Mouse (Mus musculus) limb, embryonic 12.5 days (tissue): Measurements from ENCODE around the gene E2f4. TPM values are rescaled to one million over a fixed set of nuclear protein-coding genes. Genes with fewer than 3 reads are reported as not detected.

Source experiments
- ATAC-seq: fragments of 200-750 bp; cut with Nextera tagmentation; 2 replicates; pipeline ENCODE4 v1.8.0; 2017; ENCODE audit warnings: low read depth, moderate TSS enrichment; ENCODE audit not compliant: insufficient number of reproducible peaks, insufficient read depth, low FRiP score, low TSS enrichment
- H3K27ac ChIP-seq: fragments of 300-500 bp; sonication (generic); 2 replicates; pipeline ENCODE4 v1.5.1; 2016; ENCODE audit warnings: mild to moderate bottlenecking, moderate library complexity
- H3K27me3 ChIP-seq: fragments of 300-500 bp; sonication (generic); 2 replicates; pipeline ENCODE4 v1.6.1; 2016; ENCODE audit warnings: mild to moderate bottlenecking, moderate library complexity
- H3K36me3 ChIP-seq: fragments of 300-500 bp; sonication (generic); 2 replicates; pipeline ENCODE4 v1.6.1; 2016; ENCODE audit warnings: mild to moderate bottlenecking, moderate library complexity
- H3K4me1 ChIP-seq: fragments of 300-500 bp; sonication (generic); replicated peaks from 2 replicates; pipeline ENCODE4 v1.6.1; 2016
- H3K4me2 ChIP-seq: fragments of 300-500 bp; sonication (generic); 2 replicates; pipeline ENCODE4 v1.6.1; 2016; ENCODE audit warnings: mild to moderate bottlenecking, moderate library complexity
- H3K4me3 ChIP-seq: fragments of 300-500 bp; sonication (generic); replicated peaks from 2 replicates; pipeline ENCODE4 v1.5.1; 2016; ENCODE audit warnings: mild to moderate bottlenecking
- H3K9ac ChIP-seq: fragments of 300-500 bp; sonication (generic); replicated peaks from 2 replicates; pipeline ENCODE4 v1.6.1; 2016; ENCODE audit warnings: mild to moderate bottlenecking, moderate library complexity
- H3K9me3 ChIP-seq: fragments of 300-500 bp; sonication (generic); 2 replicates; pipeline ENCODE4 v1.6.1; 2016; ENCODE audit warnings: mild to moderate bottlenecking, moderate library complexity
- WGBS: fragments of 180-500 bp; shearing (Covaris S2); methylation state at CpG from one replicate; pipeline ENCODE4 v1.1.7; 2016; 5-methylcytosine and 5-hydroxymethylcytosine counted together
- polyA plus RNA-seq: library from polyadenylated mRNA; unstranded; fragments of >200 nt; fragmentation: Nextera tagmentation; extraction: Ambion mirVana; gene quantifications from 2 replicates; pipeline ENCODE4 v1.2.1, GENCODE M21; 2016

The E2f4 gene
- polyA plus RNA-seq, 1 experiment from 2014 or later: 75.6 TPM

DNA sequence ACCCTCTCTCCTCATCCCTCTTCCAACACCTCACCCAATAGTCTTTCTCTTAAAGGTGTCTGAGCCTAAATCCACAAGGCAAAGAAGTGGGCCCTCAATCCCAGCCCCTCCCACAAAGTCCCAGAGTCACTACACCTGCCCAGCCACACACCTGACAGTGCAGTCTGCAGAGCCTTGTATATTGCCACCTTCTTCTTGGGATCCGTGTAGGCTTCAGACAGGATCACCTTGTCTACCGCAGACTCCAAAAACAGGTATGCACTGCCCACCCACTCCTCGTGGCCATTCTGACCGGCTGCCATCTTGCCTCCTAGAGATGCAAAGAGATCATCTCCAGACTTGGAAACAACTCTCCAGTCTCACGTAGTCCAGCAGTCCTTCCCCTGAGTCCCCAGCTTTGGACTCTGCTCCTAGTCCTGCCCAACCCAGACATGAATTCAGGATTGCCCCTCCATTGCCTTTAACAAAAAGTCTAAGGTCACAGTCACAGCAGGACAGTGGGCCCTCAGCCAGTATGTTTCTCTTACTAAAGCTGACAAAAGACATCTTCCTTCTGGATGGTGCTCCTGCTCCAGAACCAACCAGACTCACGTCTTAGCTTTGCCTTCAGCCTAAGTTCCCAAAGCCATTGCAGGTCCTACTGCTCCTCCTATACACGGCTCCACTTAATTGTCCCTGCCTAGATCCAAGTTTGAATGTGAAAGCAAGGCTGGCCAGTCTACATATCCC is 36.9 kb upstream of the E2f4 start:
- Histone ChIP-seq H3K4me3 (no peak overlapping the region), H3K4me2 (no peak overlapping the region), H3K36me3 (no peaks in the 10 kb centered on the region), H3K9me3 (no peaks in the 10 kb centered on the region), H3K9ac (0 out of 2 replicates have a peak overlapping the region, but pooled peaks have one; percentile 4), H3K27ac (no peak overlapping the region), H3K27me3 (peaks cover 94% of the 10 kb centered on the region), H3K4me1 (peaks cover 23% of the 10 kb centered on the region)
- ATAC-seq: no peak
- WGBS: 65% methylated on average over 7 of the region's 7 CpGs

GRCm38 (mm10) chr8:105261326-105261980 is 36.0 kb upstream of the E2f4 start:
- H3K27me3 ChIP-seq: peaks cover 94% of the 10 kb centered on the region
- H3K36me3 ChIP-seq: no peaks in the 10 kb centered on the region
- H3K9me3 ChIP-seq: peaks cover 5% of the 10 kb centered on the region; the same call in 1 of the 2 replicates
- no peak overlapping the region for H3K27ac ChIP-seq
- peaks cover 21% of the 10 kb centered on the region for H3K4me1 ChIP-seq
- 85% methylated on average over 12 of the region's 12 CpGs for WGBS
- no peak overlapping the region for H3K4me2 ChIP-seq
- ATAC-seq: no peak
- no peak overlapping the region for H3K4me3 ChIP-seq
- no peak overlapping the region for H3K9ac ChIP-seq

GRCm38 (mm10) chr8:105263244-105263912 is 34.1 kb upstream of the E2f4 start:
- no peak overlapping the region for H3K27ac ChIP-seq
- peaks cover 96% of the 10 kb centered on the region for H3K27me3 ChIP-seq
- H3K9ac ChIP-seq: no peak overlapping the region
- peak overlapping the region; percentile 69 for H3K4me3 ChIP-seq
- peak overlapping the region; percentile 83; the same call in 1 of the 2 replicates for H3K4me2 ChIP-seq
- H3K9me3 ChIP-seq: peaks cover 6% of the 10 kb centered on the region; the same call in 1 of the 2 replicates
- WGBS: 42% methylated on average over 16 of the region's 16 CpGs
- ATAC-seq: no peak
- no peaks in the 10 kb centered on the region for H3K36me3 ChIP-seq
- H3K4me1 ChIP-seq: peaks cover 29% of the 10 kb centered on the region

GRCm38 (mm10) chr8:105264024-105264982 is 33.2 kb upstream of the E2f4 start, which contains the start of the genes Tradd and Fbxl8:
Tradd (minus strand) TSS chr8:105264609.
Fbxl8 (plus strand) TSS chr8:105264648.
- peak; percentile 42 for ATAC-seq
- Histone ChIP-seq H3K27me3 (peaks cover 96% of the 10 kb centered on the region), H3K36me3 (no peaks in the 10 kb centered on the region), H3K4me2 (peak within 1 kb of the TSS; percentile 83), H3K4me1 (peaks cover 28% of the 10 kb centered on the region), H3K27ac (no peak within 1 kb of the TSS), H3K9me3 (peaks cover 6% of the 10 kb centered on the region; the same call in 1 of the 2 replicates), H3K9ac (peak within 1 kb of the TSS; percentile 60), H3K4me3 (peak within 1 kb of the TSS; percentile 69)
- WGBS: under 1% methylated on average over 54 of the region's 54 CpGs

- no peak overlapping the region for H3K27ac ChIP-seq
- peaks cover 6% of the 10 kb centered on the region; the same call in 1 of the 2 replicates for H3K9me3 ChIP-seq
- H3K27me3 ChIP-seq: peaks cover 96% of the 10 kb centered on the region
- no peak for ATAC-seq
- no peaks in the 10 kb centered on the region for H3K36me3 ChIP-seq
- H3K4me2 ChIP-seq: peak overlapping the region; percentile 83
- peak overlapping the region; percentile 60; the same call in 1 of the 2 replicates for H3K9ac ChIP-seq
- H3K4me3 ChIP-seq: peak overlapping the region; percentile 69
- WGBS: 7% methylated on average over 10 of the region's 10 CpGs
- peaks cover 29% of the 10 kb centered on the region for H3K4me1 ChIP-seq
Observed at GRCm38 (mm10) chr8:105265128-105265527, 32.3 kb upstream of the E2f4 start.

GRCm38 (mm10) chr8:105266775-105267174 is 30.7 kb upstream of the E2f4 start:
- no peak for ATAC-seq
- WGBS: 12% methylated on average over 13 of the region's 13 CpGs
- peaks cover 6% of the 10 kb centered on the region; the same call in 1 of the 2 replicates for H3K9me3 ChIP-seq
- H3K27me3 ChIP-seq: peaks cover 96% of the 10 kb centered on the region
- peaks cover 38% of the 10 kb centered on the region for H3K4me1 ChIP-seq
- H3K36me3 ChIP-seq: no peaks in the 10 kb centered on the region
- no peak overlapping the region for H3K4me2 ChIP-seq
- no peak overlapping the region for H3K27ac ChIP-seq
- 0 out of 2 replicates have a peak overlapping the region, but pooled peaks have one; percentile 23 for H3K9ac ChIP-seq
- H3K4me3 ChIP-seq: no peak overlapping the region

- peak; percentile 54 for ATAC-seq
- Histone ChIP-seq H3K9me3 (peaks cover 6% of the 10 kb centered on the region; the same call in 1 of the 2 replicates), H3K4me3 (peak overlapping the region; percentile 51), H3K27me3 (peaks cover 99% of the 10 kb centered on the region), H3K4me2 (peak overlapping the region; percentile 86), H3K36me3 (no peaks in the 10 kb centered on the region), H3K27ac (no peak overlapping the region), H3K4me1 (peaks cover 40% of the 10 kb centered on the region), H3K9ac (peak overlapping the region; percentile 57)
- under 1% methylated on average over 65 of the region's 65 CpGs for WGBS
Observed at GRCm38 (mm10) chr8:105268342-105269074, 29.0 kb upstream of the E2f4 start.

DNA sequence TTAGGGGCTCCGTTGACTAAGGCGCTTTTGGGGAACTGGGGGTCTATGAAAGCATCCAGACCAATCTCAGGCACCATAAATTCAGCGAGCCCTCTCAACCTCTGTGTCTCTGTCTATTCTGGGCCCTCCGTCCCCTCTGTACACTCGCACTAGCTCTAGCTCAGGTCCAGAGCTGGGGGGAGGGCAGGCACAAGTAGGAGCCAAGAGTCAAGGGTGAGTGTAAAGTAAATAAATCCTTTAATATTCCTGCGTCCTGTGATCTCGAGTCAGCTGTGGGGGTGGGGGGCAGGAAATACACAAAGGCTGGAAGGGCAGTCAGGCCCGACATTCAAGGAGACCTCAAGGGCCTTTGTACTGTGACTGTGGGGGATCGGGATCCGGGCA is 28.4 kb upstream of the E2f4 start:
- Histone ChIP-seq H3K36me3 (no peaks in the 10 kb centered on the region), H3K9me3 (peaks cover 6% of the 10 kb centered on the region; the same call in 1 of the 2 replicates), H3K27me3 (peaks cover 99% of the 10 kb centered on the region), H3K9ac (peak overlapping the region; percentile 57), H3K27ac (no peak overlapping the region), H3K4me1 (peaks cover 40% of the 10 kb centered on the region), H3K4me3 (peak overlapping the region; percentile 51), H3K4me2 (peak overlapping the region; percentile 86)
- 1% methylated on average over 10 of the region's 10 CpGs for WGBS
- no peak for ATAC-seq

- H3K36me3 ChIP-seq: no peaks in the 10 kb centered on the region
- H3K4me3 ChIP-seq: peak within 1 kb of the TSS; percentile 51
- ATAC-seq: no peak
- peaks cover 99% of the 10 kb centered on the region for H3K27me3 ChIP-seq
- WGBS: under 1% methylated on average over 42 of the region's 42 CpGs
- H3K4me2 ChIP-seq: peak within 1 kb of the TSS; percentile 86
- peak within 1 kb of the TSS; percentile 57 for H3K9ac ChIP-seq
- H3K27ac ChIP-seq: no peak within 1 kb of the TSS
- H3K4me1 ChIP-seq: peaks cover 40% of the 10 kb centered on the region
- H3K9me3 ChIP-seq: peaks cover 6% of the 10 kb centered on the region; the same call in 1 of the 2 replicates
Observed at GRCm38 (mm10) chr8:105269461-105269947, 28.0 kb upstream of the E2f4 start, which contains the start of gene Hsf4. Hsf4 (plus strand) TSS chr8:105269801.
